Mouse (Mus musculus) bone marrow macrophage, adult 2 months (primary cell): ENCODE results near the gene Prpf6.

Experiments used
- CTCF ChIP-seq: IDR thresholded peaks from 2 replicates; pipeline ENCODE4 v1.5.1; 2012; ENCODE audit warnings: low read depth, mild to moderate bottlenecking, low read length, moderate library complexity
- POLR2A ChIP-seq: IDR thresholded peaks from 2 replicates; pipeline ENCODE4 v1.6.1; 2012; ENCODE audit warnings: mild to moderate bottlenecking, low read depth, low read length, borderline replicate concordance

- no peak for TF ChIP-seq CTCF
- TF ChIP-seq POLR2A: no peak
Measured at GRCm38 (mm10) chr2:181632624-181633023, 41.0 kb downstream of the Prpf6 start.
